Mouse (Mus musculus) liver, postnatal 0 days (tissue): ENCODE results near the gene Esrrg. TPM values are rescaled to one million over a fixed set of nuclear protein-coding genes. Genes with fewer than 3 reads are reported as not detected.

ENCODE experiments used
- ATAC-seq: fragments of 200-750 bp; cut with Nextera tagmentation; 2 replicates; pipeline ENCODE4 v1.8.0; 2017; ENCODE audit warnings: mild to moderate bottlenecking, moderate library complexity
- DNase-seq: peaks from one replicate; pipeline ENCODE4 v3.0.0-alpha.2; 2016
- H3K27ac ChIP-seq: fragments of 300-500 bp; sonication (generic); 2 replicates; pipeline ENCODE4 v1.5.1; 2014; ENCODE audit warnings: antibody characterized with exemption, moderate library complexity, mild to moderate bottlenecking, low read depth
- H3K27me3 ChIP-seq: fragments of 300-500 bp; sonication (generic); 2 replicates; pipeline ENCODE4 v1.6.1; 2014; ENCODE audit warnings: low read length, control low read depth, mixed read lengths; ENCODE audit not compliant: insufficient read depth
- H3K36me3 ChIP-seq: fragments of 300-500 bp; sonication (generic); replicated peaks from 2 replicates; pipeline ENCODE4 v1.6.1; 2014; ENCODE audit warnings: mild to moderate bottlenecking, control low read depth, low read length, moderate library complexity, mixed read lengths; ENCODE audit not compliant: insufficient read depth
- H3K4me1 ChIP-seq: fragments of 300-500 bp; sonication (generic); 2 replicates; pipeline ENCODE4 v1.6.1; 2014; ENCODE audit warnings: antibody characterized with exemption, mild to moderate bottlenecking, control low read depth; ENCODE audit not compliant: insufficient read depth
- H3K4me2 ChIP-seq: fragments of 300-500 bp; sonication (generic); 2 replicates; pipeline ENCODE4 v1.6.1; 2014; ENCODE audit warnings: low read depth, mild to moderate bottlenecking, low read length, moderate library complexity, mixed read lengths
- H3K4me3 ChIP-seq: fragments of 300-500 bp; sonication (generic); 2 replicates; pipeline ENCODE4 v1.5.1; 2014; ENCODE audit warnings: low read depth, low read length
- H3K9ac ChIP-seq: fragments of 300-500 bp; sonication (generic); replicated peaks from 2 replicates; pipeline ENCODE4 v1.6.1; 2014; ENCODE audit warnings: mild to moderate bottlenecking, moderate library complexity
- H3K9me3 ChIP-seq: fragments of 300-500 bp; sonication (generic); 2 replicates; pipeline ENCODE4 v1.6.1; 2016; ENCODE audit warnings: mild to moderate bottlenecking, control low read depth, low read length, mixed read lengths
- CTCF ChIP-seq: sonication (generic); IDR thresholded peaks from 2 replicates; pipeline ENCODE4 v1.5.1; 2016; ENCODE audit warnings: antibody characterized with exemption, low read depth
- EP300 ChIP-seq: IDR thresholded peaks from 2 replicates; pipeline ENCODE4 v1.6.1; 2016; ENCODE audit warnings: antibody characterized with exemption, low read depth, mild to moderate bottlenecking
- WGBS: fragments of 180-500 bp; shearing (Covaris S2); extraction: QIAGEN DNeasy Blood & Tissue Kit; methylation state at CpG from one replicate; pipeline ENCODE4 v1.1.7; 2014; ENCODE audit not compliant: insufficient replicate concordance; 5-methylcytosine and 5-hydroxymethylcytosine counted together
- polyA plus RNA-seq: library from polyadenylated mRNA; unstranded; fragments of >200 nt; fragmentation: Nextera tagmentation; extraction: Ambion mirVana; gene quantifications from 2 replicates; pipeline ENCODE4 v1.2.1, GENCODE M21; 2015

Gene Esrrg
- polyA plus RNA-seq, 1 experiment from 2014 or later = 0.11 TPM

DNA sequence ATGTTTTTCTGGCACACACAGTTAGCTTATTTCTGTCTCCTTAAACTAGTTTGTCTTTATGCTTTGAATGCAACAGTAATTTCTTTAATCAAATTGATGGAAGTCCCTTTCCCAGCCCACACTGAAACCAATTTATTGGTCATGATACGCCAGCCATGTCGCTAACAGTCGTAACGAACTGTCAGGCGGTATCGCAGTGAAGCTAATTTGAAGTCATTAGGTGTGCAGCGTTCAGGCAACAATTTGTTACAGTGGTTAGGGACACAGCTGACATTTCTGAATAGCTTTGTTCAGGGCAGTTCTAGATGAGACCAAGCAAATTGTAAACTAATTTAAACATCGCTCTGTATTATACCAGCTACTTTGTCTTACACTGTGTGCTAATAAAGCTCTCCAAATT, 542.5 kb downstream of the Esrrg start:
- no peaks in the 10 kb centered on the region for H3K27me3 ChIP-seq
- no peak overlapping the region for H3K4me3 ChIP-seq
- DNase-seq (no peak), ATAC-seq (no peak)
- WGBS = 87% methylated on average over 8 of the region's 8 CpGs
- TF ChIP-seq CTCF = no peak
- no peak overlapping the region for H3K27ac ChIP-seq
- no peaks in the 10 kb centered on the region for H3K9me3 ChIP-seq
- H3K4me2 ChIP-seq = no peak overlapping the region
- no peaks in the 10 kb centered on the region for H3K36me3 ChIP-seq
- H3K4me1 ChIP-seq = no peaks in the 10 kb centered on the region
- no peak overlapping the region for H3K9ac ChIP-seq

DNA sequence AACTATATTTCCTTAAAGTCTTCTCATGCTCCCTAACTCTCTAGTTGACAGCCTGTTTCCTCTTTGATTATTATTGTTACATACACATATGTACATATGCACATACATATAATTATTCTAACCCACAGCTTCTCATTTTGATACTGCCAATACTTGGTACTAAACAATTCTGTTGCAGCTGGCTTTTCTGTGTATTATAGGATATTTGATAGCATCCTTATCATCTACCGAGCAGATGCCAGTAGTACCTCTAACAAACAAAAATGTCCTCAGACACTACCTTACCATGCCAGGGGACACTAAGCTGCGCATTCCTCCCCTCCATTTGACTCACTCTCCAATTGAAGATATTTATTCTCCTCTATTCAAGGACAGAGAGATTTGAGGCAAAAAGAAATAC, 543.4 kb downstream of the Esrrg start:
- WGBS = 72% methylated on average over 2 of the region's 2 CpGs
- no peaks in the 10 kb centered on the region for H3K36me3 ChIP-seq
- DNase-seq (no peak), ATAC-seq (no peak)
- H3K4me2 ChIP-seq = no peak overlapping the region
- H3K9me3 ChIP-seq = no peaks in the 10 kb centered on the region
- no peaks in the 10 kb centered on the region for H3K4me1 ChIP-seq
- H3K4me3 ChIP-seq = no peak overlapping the region
- H3K27ac ChIP-seq = no peak overlapping the region
- H3K9ac ChIP-seq = no peak overlapping the region
- TF ChIP-seq CTCF (no peak), EP300 (no peak)
- H3K27me3 ChIP-seq = no peaks in the 10 kb centered on the region

DNA sequence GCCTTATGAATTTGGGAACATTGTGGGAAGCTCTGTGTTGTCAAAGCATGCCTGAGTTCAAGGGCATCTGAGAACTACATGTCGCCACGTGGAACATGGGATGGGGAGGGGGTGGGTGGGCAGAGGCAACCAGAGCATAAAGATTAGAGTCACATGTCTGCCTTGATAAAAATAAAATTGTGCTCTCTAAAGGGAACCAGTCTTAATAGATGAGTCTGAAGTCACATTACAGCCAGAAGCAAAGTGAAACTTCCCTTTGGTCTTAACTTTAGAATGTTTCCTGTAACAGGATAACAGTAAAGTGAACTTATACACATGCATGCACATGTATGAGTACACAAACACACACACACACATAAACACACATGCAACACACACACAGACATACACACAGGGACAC, 545.1 kb downstream of the Esrrg start:
- H3K9ac ChIP-seq = no peak overlapping the region
- no peak overlapping the region for H3K27ac ChIP-seq
- no peak for DNase-seq
- 63% methylated on average over 2 of the region's 2 CpGs for WGBS
- H3K27me3 ChIP-seq = no peaks in the 10 kb centered on the region
- no peaks in the 10 kb centered on the region for H3K36me3 ChIP-seq
- no peaks in the 10 kb centered on the region for H3K9me3 ChIP-seq
- H3K4me1 ChIP-seq = no peaks in the 10 kb centered on the region
- no peak overlapping the region for H3K4me2 ChIP-seq
- ATAC-seq = no peak
- H3K4me3 ChIP-seq = no peak overlapping the region
- TF ChIP-seq CTCF = no peak
- TF ChIP-seq EP300 = no peak

DNA sequence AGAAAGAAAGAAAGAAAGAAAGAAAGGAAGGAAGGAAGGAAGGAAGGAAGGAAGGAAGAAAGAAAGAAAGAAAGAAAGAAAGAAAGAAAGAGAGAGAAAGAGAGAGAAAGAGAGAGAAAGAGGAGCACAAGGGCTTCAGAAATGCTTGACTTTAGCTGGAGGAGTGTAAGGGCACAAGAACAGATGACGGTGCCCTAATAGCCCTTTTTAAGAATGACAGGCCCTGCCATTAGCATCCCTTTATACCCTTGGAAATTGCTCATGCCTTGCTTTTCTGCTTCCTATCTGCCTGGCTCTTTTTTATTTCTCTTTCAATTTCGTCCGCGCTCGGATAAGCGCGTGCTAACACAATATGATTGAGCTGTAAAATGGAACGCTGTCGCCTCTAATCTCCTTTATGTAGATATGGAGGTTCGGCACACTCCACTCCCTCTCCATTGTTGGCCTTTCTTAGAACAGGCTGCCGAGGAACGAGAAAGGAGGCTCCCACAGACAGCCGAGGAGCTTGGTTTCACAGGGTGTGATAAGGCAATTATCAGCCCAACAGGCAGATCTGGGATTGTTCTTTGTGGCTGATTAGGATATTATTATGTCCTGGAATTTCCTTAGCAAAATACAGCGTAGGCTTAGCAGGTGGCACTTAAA, 546.0 kb downstream of the Esrrg start:
- DNase-seq = no peak
- Histone ChIP-seq H3K27ac (no peak overlapping the region), H3K27me3 (no peaks in the 10 kb centered on the region), H3K36me3 (no peaks in the 10 kb centered on the region), H3K9me3 (no peaks in the 10 kb centered on the region), H3K4me2 (peak overlapping the region; percentile 45), H3K4me1 (no peaks in the 10 kb centered on the region), H3K9ac (no peak overlapping the region), H3K4me3 (peak overlapping the region; percentile 7; the same call in 1 of the 2 replicates)
- TF ChIP-seq CTCF (no peak), EP300 (no peak)
- ATAC-seq = no peak
- 48% methylated on average over 14 of the region's 14 CpGs for WGBS

DNA sequence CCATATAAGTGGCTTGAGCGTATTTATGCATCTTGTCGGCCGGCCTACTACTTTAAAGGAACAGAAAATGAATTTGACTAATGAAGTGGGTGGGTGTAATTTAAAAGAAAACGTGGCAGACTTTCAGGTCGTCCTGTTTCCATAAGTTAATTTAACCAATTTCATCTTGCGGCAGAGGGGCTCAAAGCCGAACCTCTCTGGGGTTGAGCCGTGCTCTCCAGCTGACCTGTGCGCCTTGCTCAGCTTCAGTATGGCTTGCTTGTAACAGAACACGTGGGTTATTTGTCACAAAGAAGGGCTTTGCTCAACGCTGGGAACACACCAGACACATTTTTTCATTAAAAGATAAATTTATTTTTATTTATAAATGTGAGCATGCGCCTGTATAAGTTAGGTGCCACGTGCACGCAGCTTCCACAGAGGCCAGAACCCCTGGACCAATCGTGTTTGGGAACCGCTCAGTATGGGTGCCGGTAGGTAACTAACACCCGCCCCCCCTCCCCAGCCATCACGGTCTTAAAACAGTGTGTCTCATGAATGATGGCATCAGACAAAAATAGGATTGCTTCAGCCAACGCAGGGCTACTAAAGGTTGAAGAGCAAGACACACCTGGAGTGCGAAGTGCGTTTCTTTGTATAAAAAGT, 546.7 kb downstream of the Esrrg start:
- Histone ChIP-seq H3K27ac (no peak overlapping the region), H3K27me3 (no peaks in the 10 kb centered on the region), H3K9ac (no peak overlapping the region), H3K9me3 (no peaks in the 10 kb centered on the region), H3K36me3 (no peaks in the 10 kb centered on the region), H3K4me3 (no peak overlapping the region), H3K4me1 (no peaks in the 10 kb centered on the region), H3K4me2 (no peak overlapping the region)
- DNase-seq = no peak
- WGBS = 81% methylated on average over 22 of the region's 22 CpGs
- TF ChIP-seq CTCF (no peak), EP300 (no peak)
- no peak for ATAC-seq

DNA sequence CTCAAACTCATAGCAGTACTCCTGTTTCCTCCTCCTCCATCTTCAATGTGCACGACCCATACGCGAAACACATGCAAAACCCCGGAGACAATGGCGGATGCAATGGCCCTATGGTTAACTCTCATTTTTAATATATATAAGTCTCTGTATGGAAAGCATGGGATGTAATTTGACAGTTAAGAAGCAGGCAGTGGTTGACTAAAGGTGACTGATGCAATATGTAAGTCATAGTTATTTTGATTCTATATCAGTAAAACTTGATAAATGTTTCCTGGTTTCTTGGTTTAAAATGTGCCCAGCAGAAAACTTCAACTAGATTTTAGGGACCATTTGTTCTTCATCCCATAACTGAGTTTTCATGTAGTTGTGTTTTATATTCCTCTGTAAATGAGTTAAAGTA, 547.9 kb downstream of the Esrrg start:
- no peaks in the 10 kb centered on the region for H3K27me3 ChIP-seq
- no peak overlapping the region for H3K27ac ChIP-seq
- WGBS = 95% methylated on average over 5 of the region's 5 CpGs
- H3K4me1 ChIP-seq = no peaks in the 10 kb centered on the region
- no peak for ATAC-seq
- TF ChIP-seq EP300 (no peak), CTCF (no peak)
- no peaks in the 10 kb centered on the region for H3K36me3 ChIP-seq
- H3K9ac ChIP-seq = no peak overlapping the region
- no peak for DNase-seq
- H3K4me3 ChIP-seq = no peak overlapping the region
- H3K4me2 ChIP-seq = no peak overlapping the region
- H3K9me3 ChIP-seq = no peaks in the 10 kb centered on the region
